Mouse (Mus musculus) ES-Bruce4 (cell line): Measurements from ENCODE around the gene Gm10639. TPM values are rescaled to one million over a fixed set of nuclear protein-coding genes. Genes with fewer than 3 reads are reported as not detected.

Experiments
- H3K27ac ChIP-seq: 2 replicates; pipeline ENCODE4 v1.5.1; 2012; ENCODE audit warnings: low read length, inconsistent platforms; ENCODE audit not compliant: insufficient read depth
- H3K27me3 ChIP-seq: 2 replicates; pipeline ENCODE4 v1.6.1; 2012; ENCODE audit warnings: mild to moderate bottlenecking, low read length, inconsistent platforms; ENCODE audit not compliant: control insufficient read depth, poor library complexity, insufficient read depth, severe bottlenecking
- H3K36me3 ChIP-seq: 2 replicates; pipeline ENCODE4 v1.6.1; 2012; ENCODE audit warnings: inconsistent platforms, mild to moderate bottlenecking, low read length, moderate library complexity; ENCODE audit not compliant: control insufficient read depth, poor library complexity, insufficient read depth, severe bottlenecking
- H3K4me1 ChIP-seq: one replicate; pipeline ENCODE4 v1.8.1; 2011; ENCODE audit warnings: low read length; ENCODE audit not compliant: control insufficient read depth, insufficient read depth
- H3K4me3 ChIP-seq: 2 replicates; pipeline ENCODE4 v1.5.1; 2011; ENCODE audit warnings: low read depth, mild to moderate bottlenecking, low read length
- H3K9ac ChIP-seq: 2 replicates; pipeline ENCODE4 v1.6.1; 2012; ENCODE audit warnings: low read depth, mild to moderate bottlenecking, inconsistent platforms; ENCODE audit not compliant: poor library complexity, severe bottlenecking
- H3K9me3 ChIP-seq: replicated peaks from 2 replicates; pipeline ENCODE4 v1.6.1; 2012; ENCODE audit warnings: mild to moderate bottlenecking, low read length, inconsistent platforms; ENCODE audit not compliant: control insufficient read depth, poor library complexity, insufficient read depth, severe bottlenecking
- CTCF ChIP-seq: IDR thresholded peaks from one replicate; pipeline ENCODE4 v1.8.1; 2011; ENCODE audit warnings: low read depth, low read length
- EP300 ChIP-seq: IDR thresholded peaks from 2 replicates; pipeline ENCODE4 v1.6.1; 2011; ENCODE audit warnings: low read depth, low read length; ENCODE audit not compliant: insufficient read depth
- POLR2A ChIP-seq: IDR thresholded peaks from one replicate; pipeline ENCODE4 v1.8.1; 2011; ENCODE audit warnings: low read length; ENCODE audit not compliant: insufficient read depth
- polyA plus RNA-seq: library from polyadenylated mRNA; stranded (reverse); fragments of >200 nt; gene quantifications from 2 replicates; pipeline ENCODE4 v1.2.4, GENCODE M21; 2011; ENCODE audit warnings: low read depth; ENCODE audit not compliant: missing spikeins, insufficient read depth, insufficient read length

Gm10639 gene
- polyA plus RNA-seq, 1 experiment, result not detected

DNA sequence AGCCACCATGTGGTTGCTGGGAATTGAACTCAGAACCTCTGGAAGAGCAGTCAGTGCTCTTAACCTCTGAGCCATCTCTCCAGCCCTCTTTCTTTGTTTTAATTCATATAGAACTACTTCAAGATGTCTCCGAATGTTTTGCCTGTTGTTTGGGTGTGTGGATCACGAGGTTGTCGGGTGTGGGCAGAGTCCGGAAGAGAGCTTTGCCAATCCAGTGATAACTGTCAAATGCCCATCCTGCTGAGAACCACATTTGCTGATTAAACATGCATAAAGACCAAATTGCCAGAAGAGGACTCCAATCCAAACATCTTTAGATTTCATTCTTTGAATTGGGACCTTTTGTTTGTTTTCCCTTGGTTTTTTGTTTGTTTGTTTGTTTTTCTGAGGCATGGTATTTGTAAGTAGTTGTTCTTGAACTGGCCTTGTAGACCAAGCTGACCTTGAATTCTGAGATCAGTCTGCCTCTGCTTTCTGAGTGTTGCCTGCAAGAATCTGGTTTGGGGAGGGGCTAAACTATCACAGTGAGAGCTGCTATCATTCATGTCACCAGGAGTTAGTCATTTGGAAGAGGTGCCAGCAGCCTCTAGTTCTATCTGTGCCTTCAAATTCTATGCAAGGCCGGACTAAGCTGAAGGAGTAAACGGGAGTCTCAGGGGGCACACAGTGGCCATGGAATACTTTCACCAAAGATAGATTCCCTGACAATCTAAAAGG lies 61.9 kb downstream of the Gm10639 start:
- no peaks in the 10 kb centered on the region for H3K27me3 ChIP-seq
- no peak overlapping the region for H3K9ac ChIP-seq
- H3K27ac ChIP-seq, result no peak overlapping the region
- H3K4me1 ChIP-seq, result no peaks in the 10 kb centered on the region
- H3K9me3 ChIP-seq, result no peaks in the 10 kb centered on the region
- no peak overlapping the region for H3K4me3 ChIP-seq
- no peaks in the 10 kb centered on the region for H3K36me3 ChIP-seq
- TF ChIP-seq POLR2A (no peak), EP300 (no peak), CTCF (no peak)

Other genes starting within 250 kb of the Gm10639 start
- gene Gcm1, start 238.0 kb upstream of the Gm10639 start, polyA plus RNA-seq, result 1.3 and 1.7 TPM in 2 replicates
- gene Fbxo9, start 180.9 kb upstream of the Gm10639 start, polyA plus RNA-seq, result 16.4 and 19.1 TPM in 2 replicates
- 17.1 and 17.5 TPM in 2 replicates for gene Ick, start 180.7 kb upstream of the Gm10639 start, polyA plus RNA-seq
- 322 and 323 TPM in 2 replicates for gene Gsta4, start 107.1 kb upstream of the Gm10639 start, polyA plus RNA-seq
- gene Gsta1, start 59.3 kb upstream of the Gm10639 start, polyA plus RNA-seq, result not detected in 2 replicates
- not detected in 2 replicates for gene Gm3776, start 32.8 kb upstream of the Gm10639 start, polyA plus RNA-seq
- not detected in 2 replicates for gene Omt2a, start 24.9 kb downstream of the Gm10639 start, polyA plus RNA-seq
- gene Omt2b, start 37.7 kb downstream of the Gm10639 start, polyA plus RNA-seq, result not detected in 2 replicates
- gene Gsta2, start 65.9 kb downstream of the Gm10639 start, polyA plus RNA-seq, result not detected in 2 replicates
- gene Dppa5a, start 78.3 kb downstream of the Gm10639 start, polyA plus RNA-seq, result 5,317 and 5,424 TPM in 2 replicates
- 75.0 and 86.4 TPM in 2 replicates for gene Ooep, start 88.8 kb downstream of the Gm10639 start, polyA plus RNA-seq
- 2.8 and 4.9 TPM in 2 replicates for gene Ddx43, start 105.9 kb downstream of the Gm10639 start, polyA plus RNA-seq
- gene Cgas, start 153.3 kb downstream of the Gm10639 start, polyA plus RNA-seq, result 1.1 and 1.2 TPM in 2 replicates
- gene Mto1, start 158.3 kb downstream of the Gm10639 start, polyA plus RNA-seq, result 23.1 and 26.2 TPM in 2 replicates
- gene Gm17324, start 158.9 kb downstream of the Gm10639 start, polyA plus RNA-seq, result not detected in 2 replicates
- gene Eef1a1, start 199.2 kb downstream of the Gm10639 start, polyA plus RNA-seq, result 19,892 and 21,149 TPM in 2 replicates